Mouse (Mus musculus) liver, embryonic 11.5 days (tissue): ENCODE measurements around the gene Lmo4. TPM values are rescaled to one million over a fixed set of nuclear protein-coding genes. Genes with fewer than 3 reads are reported as not detected.

Experiments
- ATAC-seq: fragments of 200-750 bp; cut with Nextera tagmentation; replicated peaks from 2 replicates; pipeline ENCODE4 v1.8.0; 2017; ENCODE audit warnings: moderate number of reproducible peaks, mild to moderate bottlenecking, moderate TSS enrichment, moderate library complexity; ENCODE audit not compliant: low FRiP score
- DNase-seq: peaks from one replicate; pipeline ENCODE4 v3.0.0-alpha.2; 2017; ENCODE audit warnings: low spot score
- H3K27ac ChIP-seq: fragments of 300-500 bp; sonication (generic); 2 replicates; pipeline ENCODE4 v1.5.1; 2014; ENCODE audit warnings: mild to moderate bottlenecking, low read depth, low read length, control low read depth
- H3K27me3 ChIP-seq: fragments of 300-500 bp; sonication (generic); replicated peaks from 2 replicates; pipeline ENCODE4 v1.6.1; 2014; ENCODE audit warnings: low read length, mixed read lengths; ENCODE audit not compliant: control insufficient read depth, insufficient read depth
- H3K36me3 ChIP-seq: fragments of 300-500 bp; sonication (generic); 2 replicates; pipeline ENCODE4 v1.6.1; 2014; ENCODE audit warnings: mild to moderate bottlenecking, low read length, moderate library complexity, mixed read lengths; ENCODE audit not compliant: control insufficient read depth, insufficient read depth
- H3K4me1 ChIP-seq: fragments of 300-500 bp; sonication (generic); replicated peaks from 2 replicates; pipeline ENCODE4 v1.6.1; 2014; ENCODE audit warnings: low read length, mixed read lengths; ENCODE audit not compliant: control insufficient read depth, insufficient read depth
- H3K4me2 ChIP-seq: fragments of 300-500 bp; sonication (generic); 2 replicates; pipeline ENCODE4 v1.6.1; 2014; ENCODE audit warnings: mild to moderate bottlenecking, control low read depth, moderate library complexity
- H3K4me3 ChIP-seq: fragments of 300-500 bp; sonication (generic); 2 replicates; pipeline ENCODE4 v1.5.1; 2014; ENCODE audit warnings: low read depth, low read length, control low read depth
- H3K9ac ChIP-seq: fragments of 300-500 bp; sonication (generic); 2 replicates; pipeline ENCODE4 v1.6.1; 2014; ENCODE audit warnings: low read depth, low read length, control low read depth
- H3K9me3 ChIP-seq: fragments of 300-500 bp; sonication (generic); 2 replicates; pipeline ENCODE4 v1.6.1; 2016; ENCODE audit warnings: low read length, inconsistent platforms, mixed read lengths; ENCODE audit not compliant: control insufficient read depth
- WGBS: fragments of 180-500 bp; shearing (Covaris S2); extraction: QIAGEN DNeasy Blood & Tissue Kit; methylation state at CpG from one replicate; pipeline ENCODE4 v1.1.7; 2014; 5-methylcytosine and 5-hydroxymethylcytosine counted together
- polyA plus RNA-seq: library from polyadenylated mRNA; unstranded; fragments of >200 nt; fragmentation: Nextera tagmentation; extraction: Ambion mirVana; gene quantifications from 2 replicates; pipeline ENCODE4 v1.2.1, GENCODE M21; 2014

Lmo4 gene
- 38.4 and 43.4 TPM in 2 replicates for polyA plus RNA-seq

- Histone ChIP-seq H3K27ac (peak within 1 kb of the TSS; percentile 95), H3K27me3 (no peaks in the 10 kb centered on the region), H3K4me1 (peaks cover 18% of the 10 kb centered on the region), H3K4me2 (peak within 1 kb of the TSS; percentile 87), H3K36me3 (no peaks in the 10 kb centered on the region), H3K9ac (peak within 1 kb of the TSS; percentile 84), H3K4me3 (peak within 1 kb of the TSS; percentile 88), H3K9me3 (no peaks in the 10 kb centered on the region)
- peak; percentile 87 for DNase-seq
- peak; percentile 73 for ATAC-seq
- WGBS: under 1% methylated on average over 60 of the region's 76 CpGs
Observed at GRCm38 (mm10) chr3:144204413-144205311, at the start of gene Lmo4. Gene Lmo4 (minus strand): TSS chr3:144205220.

GRCm38 (mm10) chr3:144254281-144254680 lies 49.3 kb upstream of the Lmo4 start:
- Histone ChIP-seq H3K4me3 (no peak overlapping the region), H3K36me3 (no peaks in the 10 kb centered on the region), H3K9me3 (no peaks in the 10 kb centered on the region), H3K27ac (no peak overlapping the region), H3K9ac (no peak overlapping the region), H3K4me1 (no peaks in the 10 kb centered on the region), H3K4me2 (no peak overlapping the region), H3K27me3 (no peaks in the 10 kb centered on the region)
- DNase-seq (no peak), ATAC-seq (no peak)
- WGBS: 88% methylated on average over 5 of the region's 5 CpGs

GRCm38 (mm10) chr3:144253018-144253417 lies 48.0 kb upstream of the Lmo4 start:
- H3K36me3 ChIP-seq: no peaks in the 10 kb centered on the region
- ATAC-seq: no peak
- 43% methylated on average over 6 of the region's 6 CpGs for WGBS

GRCm38 (mm10) chr3:144252109-144252508 lies 47.1 kb upstream of the Lmo4 start:
- Histone ChIP-seq H3K27me3 (no peaks in the 10 kb centered on the region), H3K4me2 (no peak overlapping the region), H3K9me3 (no peaks in the 10 kb centered on the region), H3K36me3 (no peaks in the 10 kb centered on the region), H3K4me3 (no peak overlapping the region), H3K27ac (no peak overlapping the region), H3K9ac (no peak overlapping the region), H3K4me1 (no peaks in the 10 kb centered on the region)
- ATAC-seq: no peak
- WGBS: 75% methylated on average over 4 of the region's 4 CpGs
- no peak for DNase-seq

More at GRCm38 (mm10) chr3:144253018-144253417, 48.0 kb upstream of the Lmo4 start:
- Histone ChIP-seq H3K4me3 (no peak overlapping the region), H3K4me1 (no peaks in the 10 kb centered on the region), H3K9ac (no peak overlapping the region), H3K4me2 (no peak overlapping the region), H3K9me3 (no peaks in the 10 kb centered on the region), H3K27me3 (no peaks in the 10 kb centered on the region), H3K27ac (no peak overlapping the region)
- no peak for DNase-seq

GRCm38 (mm10) chr3:144242025-144242673 lies 37.1 kb upstream of the Lmo4 start:
- Histone ChIP-seq H3K27me3 (no peaks in the 10 kb centered on the region), H3K36me3 (no peaks in the 10 kb centered on the region), H3K4me1 (no peaks in the 10 kb centered on the region), H3K9me3 (no peaks in the 10 kb centered on the region), H3K4me2 (no peak overlapping the region), H3K9ac (no peak overlapping the region), H3K4me3 (no peak overlapping the region), H3K27ac (no peak overlapping the region)
- peak; percentile 52 for DNase-seq
- ATAC-seq: no peak
- WGBS: 22% methylated on average over 15 of the region's 15 CpGs

GRCm38 (mm10) chr3:144241161-144241560 lies 36.1 kb upstream of the Lmo4 start:
- ATAC-seq (no peak), DNase-seq (no peak)
- Histone ChIP-seq H3K36me3 (no peaks in the 10 kb centered on the region), H3K9me3 (no peaks in the 10 kb centered on the region), H3K27me3 (no peaks in the 10 kb centered on the region), H3K4me1 (no peaks in the 10 kb centered on the region), H3K4me2 (no peak overlapping the region), H3K27ac (no peak overlapping the region), H3K9ac (no peak overlapping the region), H3K4me3 (no peak overlapping the region)
- 91% methylated on average over 3 of the region's 3 CpGs for WGBS

GRCm38 (mm10) chr3:144238482-144238881 lies 33.5 kb upstream of the Lmo4 start:
- 87% methylated on average over 11 of the region's 11 CpGs for WGBS
- ATAC-seq: no peak

GRCm38 (mm10) chr3:144232347-144233008 lies 27.5 kb upstream of the Lmo4 start:
- Histone ChIP-seq H3K27ac (no peak overlapping the region), H3K4me1 (no peaks in the 10 kb centered on the region), H3K9ac (no peak overlapping the region), H3K27me3 (no peaks in the 10 kb centered on the region), H3K4me3 (no peak overlapping the region), H3K36me3 (no peaks in the 10 kb centered on the region), H3K4me2 (no peak overlapping the region), H3K9me3 (no peaks in the 10 kb centered on the region)
- no peak for DNase-seq
- ATAC-seq: no peak
- WGBS: 73% methylated on average over 11 of the region's 11 CpGs

More at GRCm38 (mm10) chr3:144238482-144238881, 33.5 kb upstream of the Lmo4 start:
- H3K27ac ChIP-seq: no peak overlapping the region
- no peaks in the 10 kb centered on the region for H3K36me3 ChIP-seq
- H3K9me3 ChIP-seq: no peaks in the 10 kb centered on the region
- H3K27me3 ChIP-seq: no peaks in the 10 kb centered on the region
- H3K4me3 ChIP-seq: no peak overlapping the region
- no peak overlapping the region for H3K9ac ChIP-seq
- no peaks in the 10 kb centered on the region for H3K4me1 ChIP-seq
- no peak overlapping the region for H3K4me2 ChIP-seq
- DNase-seq: no peak
